Mouse (Mus musculus): ENCODE results near the gene Snx29. TPM values are rescaled to one million over a fixed set of nuclear protein-coding genes. Genes with fewer than 3 reads are reported as not detected.
"Not testable (repeated sequence)": the region's sequence is repeated elsewhere in the genome, so short reads cannot be mapped to it uniquely, and the experiment has no call there.

Snx29 gene
- total RNA-seq, 2 experiments from 2014 or later, result 32.1 to 33.4 TPM

DNA sequence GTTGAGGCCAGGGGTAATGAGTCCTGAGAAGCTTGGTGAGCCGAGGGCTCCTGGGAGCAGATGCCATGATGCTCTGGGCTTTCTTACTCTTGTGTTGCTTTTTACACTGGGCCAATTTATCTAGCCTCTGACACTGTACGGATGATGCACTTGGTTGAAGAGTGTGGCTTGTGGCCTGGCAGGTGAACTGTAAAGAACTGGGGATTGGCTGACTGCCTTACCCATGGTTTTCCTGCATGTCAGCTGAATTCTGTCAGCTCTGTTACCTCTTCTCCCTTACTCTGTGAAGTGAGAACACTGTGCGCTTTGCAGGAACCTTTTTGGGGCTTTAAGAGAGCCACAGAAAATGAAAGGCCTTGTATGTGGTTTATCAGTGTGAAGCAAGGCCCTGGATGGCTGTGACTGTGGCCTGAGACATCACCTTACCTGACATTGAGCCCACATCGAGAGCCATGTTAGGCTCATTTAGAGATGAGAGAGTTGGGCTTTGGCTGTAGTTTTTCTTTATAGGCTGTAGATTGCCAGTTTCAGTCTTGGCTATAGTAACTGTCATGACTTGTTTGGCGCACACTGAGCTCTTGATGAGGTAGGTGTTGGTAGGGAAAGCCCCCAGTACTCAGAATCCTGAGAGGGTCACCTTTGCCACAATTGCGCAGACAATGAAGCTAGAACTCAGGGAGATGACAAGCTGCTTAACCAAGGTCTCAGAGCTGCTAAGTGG lies 77.3 kb downstream of the Snx29 start:
- no peak for DNase-seq (ENCODE audit: extremely low spot score in 1 of 2, low spot score in 2 of 2)
- intact Hi-C loops (cut with DNase I), result no loop called here

DNA sequence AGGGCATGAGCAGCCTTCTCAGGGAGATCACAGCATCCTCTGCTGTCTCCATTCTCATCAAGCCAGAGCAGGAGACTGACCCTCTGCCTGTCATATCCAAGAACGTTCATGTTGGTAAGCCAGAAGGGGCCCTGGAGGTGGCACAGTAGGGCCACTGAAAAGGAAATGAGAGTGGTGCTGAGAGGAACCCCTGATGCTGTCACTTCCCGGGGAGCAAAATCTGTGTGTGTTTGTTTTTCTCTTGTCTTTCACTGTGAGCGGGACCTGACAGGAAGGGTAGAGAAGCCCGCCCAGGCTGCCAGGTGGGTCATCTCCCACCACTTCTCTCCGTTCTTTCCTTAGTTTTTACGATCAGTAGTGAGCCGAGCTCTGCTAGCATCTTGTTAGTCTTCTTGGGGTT lies 78.2 kb downstream of the Snx29 start:
- intact Hi-C loops (cut with DNase I), result no loop called here
- DNase-seq (ENCODE audit: extremely low spot score in 1 of 2, low spot score in 2 of 2), result no peak

DNA sequence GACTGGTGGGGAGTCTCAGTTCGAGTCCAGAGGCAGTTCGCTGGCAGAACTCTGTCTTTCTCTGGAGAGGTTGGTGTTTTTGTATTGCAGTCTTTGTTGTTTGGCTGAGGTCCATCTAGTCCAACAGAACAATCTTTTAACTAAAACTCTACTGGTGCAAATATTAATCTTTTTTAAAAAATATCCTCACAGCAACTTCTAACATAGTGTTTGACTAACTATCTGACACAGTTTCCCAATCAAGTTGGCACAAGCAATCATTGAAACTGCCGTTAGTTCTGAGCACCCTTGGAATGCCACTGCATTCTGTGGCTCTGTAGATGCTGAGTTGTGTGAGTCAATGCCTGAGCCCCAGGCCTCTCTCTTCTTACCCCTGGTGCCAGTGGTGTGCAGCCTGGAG lies 82.5 kb downstream of the Snx29 start:
- intact Hi-C loops (cut with DNase I), result no loop called here
- DNase-seq (ENCODE audit: extremely low spot score in 1 of 2, low spot score in 2 of 2), result no peak

DNA sequence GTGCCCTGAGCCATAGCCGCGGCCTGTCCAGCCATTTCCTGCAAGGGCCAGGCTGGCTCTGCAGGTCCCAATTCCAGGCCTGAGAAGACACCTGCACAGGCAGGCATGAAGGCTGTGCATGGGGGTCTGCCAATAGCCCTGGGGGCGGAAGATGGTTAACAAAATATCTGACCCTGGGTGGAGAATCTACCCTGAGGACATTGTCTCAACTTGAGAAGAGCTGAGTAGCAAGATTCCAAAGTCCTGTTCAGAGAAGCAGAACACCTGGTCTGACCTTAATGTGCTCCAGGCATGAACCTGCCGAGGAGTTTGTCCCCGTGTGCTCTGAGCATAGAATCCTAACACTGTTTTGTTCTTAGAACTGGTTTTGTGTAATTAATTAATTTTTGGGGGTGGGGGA lies 83.5 kb downstream of the Snx29 start:
- no peak for DNase-seq (ENCODE audit: extremely low spot score in 1 of 2, low spot score in 2 of 2)
- intact Hi-C loops (cut with DNase I), result no loop called here

DNA sequence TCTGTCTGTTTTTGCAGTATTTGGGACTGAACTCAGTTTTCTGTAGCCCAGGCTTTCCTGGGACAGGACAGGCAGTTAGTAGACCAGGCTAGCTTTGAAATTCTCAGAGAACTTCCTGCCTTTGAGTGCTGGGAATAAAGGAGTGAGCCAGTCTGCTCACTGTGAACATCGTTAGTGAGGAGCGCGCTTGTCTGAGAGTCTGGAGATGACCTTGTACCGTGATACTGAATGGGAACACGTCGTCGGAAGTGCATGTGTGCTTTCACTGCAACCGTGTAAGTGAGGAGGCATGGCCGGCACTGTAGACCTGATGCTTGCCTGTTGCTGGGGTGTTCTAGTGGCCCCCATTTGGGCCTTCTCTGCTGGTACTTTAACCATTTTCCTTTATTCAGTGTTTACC lies 83.9 kb downstream of the Snx29 start:
- intact Hi-C loops (cut with DNase I), result no loop called here
- no peak for DNase-seq (ENCODE audit: extremely low spot score in 1 of 2, low spot score in 2 of 2)

DNA sequence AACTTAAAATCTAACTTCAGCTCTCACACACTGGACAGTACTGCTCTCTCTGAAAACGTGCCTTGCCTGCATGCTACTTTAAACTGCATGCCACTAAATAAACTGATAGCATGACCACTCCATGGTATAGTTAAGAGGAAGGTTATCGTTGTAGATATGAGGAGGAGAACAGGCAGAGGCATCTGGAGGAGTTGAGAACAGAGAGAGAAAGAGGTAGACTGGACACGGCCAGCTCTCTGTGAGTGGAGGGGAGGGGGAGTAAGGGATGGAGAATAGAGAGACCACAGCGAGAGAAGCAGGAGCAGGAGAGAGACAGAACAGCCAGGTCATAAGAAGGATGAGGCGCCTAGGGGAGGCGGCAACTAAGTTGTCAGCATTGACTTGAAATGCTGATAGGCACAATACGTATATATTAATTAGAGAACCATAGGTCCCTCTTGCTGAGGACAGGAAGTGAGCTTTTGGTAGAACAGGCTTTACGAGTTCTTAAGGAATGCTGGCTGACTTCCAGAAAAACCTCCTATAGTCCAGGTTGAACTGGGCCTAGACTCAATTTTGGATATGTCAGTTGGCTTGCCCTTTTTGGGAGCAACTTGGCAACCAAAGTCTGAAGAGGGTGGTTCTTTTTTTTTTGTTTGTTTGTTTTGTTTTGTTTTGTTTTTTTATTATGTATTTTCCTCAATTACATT lies 85.4 kb downstream of the Snx29 start:
- DNase-seq (ENCODE audit: extremely low spot score in 1 of 2, low spot score in 2 of 2), result no peak
- intact Hi-C loops (cut with DNase I), result no loop called here

DNA sequence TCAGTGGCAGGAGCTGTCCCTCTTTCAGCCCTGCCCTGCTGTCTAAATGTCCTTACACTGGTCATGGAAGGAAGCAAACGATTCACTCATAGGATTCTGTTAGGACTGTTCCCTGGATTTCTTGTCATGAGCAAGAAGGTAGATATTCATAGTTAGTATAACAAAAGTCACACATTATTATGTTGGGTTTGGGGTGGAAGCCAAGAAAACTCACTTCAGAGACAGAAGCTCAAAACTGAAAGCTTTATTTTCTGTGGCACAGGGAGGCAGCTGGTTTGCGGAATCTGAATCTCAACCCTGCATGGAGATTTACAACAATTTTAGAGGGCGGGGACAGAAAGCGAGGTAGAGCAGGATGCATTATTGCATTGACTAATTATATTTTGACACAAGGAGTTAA lies 86.0 kb downstream of the Snx29 start:
- intact Hi-C loops (cut with DNase I), result no loop called here
- no peak for DNase-seq (ENCODE audit: extremely low spot score in 1 of 2, low spot score in 2 of 2)

DNA sequence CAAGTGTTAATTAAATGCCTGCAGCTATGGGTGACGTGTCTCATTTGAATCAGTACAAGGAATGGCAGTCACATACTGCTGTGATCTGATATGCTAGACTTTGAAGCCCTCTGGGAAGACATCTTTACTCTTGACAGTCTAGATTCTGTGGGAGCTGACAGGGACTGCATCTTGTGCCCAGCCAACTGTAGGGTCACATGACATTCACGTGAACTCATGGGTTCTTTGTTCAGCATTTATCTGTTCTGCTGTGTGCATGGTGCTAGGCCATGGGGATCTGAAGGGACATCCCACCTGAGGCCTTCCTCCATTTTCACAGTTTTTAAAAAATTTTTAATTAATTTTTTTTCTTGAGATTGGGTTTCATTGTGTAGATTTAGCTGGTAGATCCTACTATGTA lies 91.9 kb downstream of the Snx29 start:
- DNase-seq (ENCODE audit: extremely low spot score in 1 of 2, low spot score in 2 of 2), result no peak
- intact Hi-C loops (cut with DNase I), result loop anchor here (5.0 kb wide), 2 partner anchors 92 to 162 kb away; partner anchors contain the start of genes Gspt1 and Snx29

DNA sequence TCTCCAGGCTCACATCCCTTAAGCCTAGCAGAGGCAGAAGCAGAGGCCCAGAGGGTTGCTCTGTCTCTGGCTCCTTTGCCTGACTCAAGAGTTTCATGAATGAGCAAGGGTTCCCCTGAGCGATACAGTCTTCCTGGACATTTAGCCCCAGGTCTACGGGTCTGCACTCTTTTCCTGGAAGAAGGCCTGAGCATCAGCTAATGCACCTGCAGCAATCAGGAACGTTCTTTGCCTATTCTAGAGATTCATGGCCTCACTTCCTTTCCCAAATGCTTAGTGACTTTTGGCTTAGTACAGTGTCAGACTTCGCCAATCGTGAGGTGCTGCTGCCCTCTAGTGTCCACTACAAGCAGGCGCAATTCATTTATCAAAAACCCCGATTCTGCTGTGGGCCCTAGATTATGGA lies 95.5 kb downstream of the Snx29 start:
- DNase-seq (ENCODE audit: extremely low spot score in 1 of 2, low spot score in 2 of 2), result peak in 1 of 2 experiments; percentile 52
- intact Hi-C loops (cut with DNase I), result loop anchor here (5.0 kb wide), 2 partner anchors 96 to 166 kb away; partner anchors contain the start of genes Gspt1 and Snx29

DNA sequence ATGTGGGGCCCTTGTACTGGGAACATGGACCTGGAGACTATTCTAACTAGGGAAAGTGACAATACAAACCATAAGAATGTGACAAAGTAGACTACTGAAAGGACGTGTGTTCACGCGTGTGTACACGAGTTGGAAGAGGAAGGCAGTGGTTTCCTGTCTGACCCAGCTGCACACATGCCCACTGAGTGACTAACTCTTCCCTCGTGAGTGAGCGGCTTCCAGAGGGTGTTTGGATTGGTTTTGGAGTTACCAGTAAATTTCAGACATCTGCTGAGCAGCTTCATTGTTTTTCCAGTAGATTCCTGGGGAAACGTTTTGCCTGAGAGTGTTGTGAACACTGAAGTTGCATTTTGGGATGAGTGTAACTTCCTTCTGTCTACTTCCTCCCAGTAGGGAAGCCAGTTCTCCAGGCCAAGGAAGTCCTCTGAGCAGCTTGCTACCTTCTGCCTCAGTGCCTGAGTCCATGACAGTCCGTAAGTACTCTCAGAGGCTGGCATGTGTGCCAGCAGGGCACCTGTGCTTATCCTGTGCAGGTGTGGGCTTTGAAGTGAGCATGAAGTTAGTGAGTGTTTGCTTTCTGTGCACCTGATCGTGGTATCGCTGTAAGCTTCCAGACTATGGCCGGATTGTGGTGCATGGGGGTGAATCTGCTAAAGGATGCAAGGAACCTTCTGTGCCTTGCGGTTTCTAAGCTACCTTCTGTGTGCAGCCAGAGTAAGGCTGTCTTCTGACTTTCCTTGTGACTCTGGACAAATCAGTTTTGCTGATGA lies 97.8 kb downstream of the Snx29 start:
- intact Hi-C loops (cut with DNase I), result no loop called here
- DNase-seq (ENCODE audit: extremely low spot score in 1 of 2, low spot score in 2 of 2), result no peak

DNA sequence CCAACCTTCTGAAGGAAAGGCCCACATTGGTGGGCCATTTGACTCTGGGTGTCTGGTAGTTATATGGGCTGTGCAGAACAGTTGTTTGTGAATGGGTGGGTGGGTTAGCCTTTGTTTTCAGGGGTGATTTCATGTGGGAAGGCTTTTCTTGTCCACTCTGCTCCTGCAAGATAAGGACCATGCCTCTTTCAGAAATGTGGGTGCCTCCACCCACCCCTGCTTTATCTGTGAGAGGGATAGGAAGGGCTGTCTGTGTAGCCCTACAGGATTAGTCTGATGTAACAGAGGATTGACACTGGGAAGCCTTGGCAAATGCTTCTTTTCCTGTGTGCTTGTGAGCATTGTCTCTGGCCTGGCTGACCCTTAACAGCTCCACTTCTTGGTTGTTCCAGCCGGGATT lies 99.5 kb downstream of the Snx29 start:
- DNase-seq (ENCODE audit: extremely low spot score in 1 of 2, low spot score in 2 of 2), result no peak
- intact Hi-C loops (cut with DNase I), result no loop called here

DNA sequence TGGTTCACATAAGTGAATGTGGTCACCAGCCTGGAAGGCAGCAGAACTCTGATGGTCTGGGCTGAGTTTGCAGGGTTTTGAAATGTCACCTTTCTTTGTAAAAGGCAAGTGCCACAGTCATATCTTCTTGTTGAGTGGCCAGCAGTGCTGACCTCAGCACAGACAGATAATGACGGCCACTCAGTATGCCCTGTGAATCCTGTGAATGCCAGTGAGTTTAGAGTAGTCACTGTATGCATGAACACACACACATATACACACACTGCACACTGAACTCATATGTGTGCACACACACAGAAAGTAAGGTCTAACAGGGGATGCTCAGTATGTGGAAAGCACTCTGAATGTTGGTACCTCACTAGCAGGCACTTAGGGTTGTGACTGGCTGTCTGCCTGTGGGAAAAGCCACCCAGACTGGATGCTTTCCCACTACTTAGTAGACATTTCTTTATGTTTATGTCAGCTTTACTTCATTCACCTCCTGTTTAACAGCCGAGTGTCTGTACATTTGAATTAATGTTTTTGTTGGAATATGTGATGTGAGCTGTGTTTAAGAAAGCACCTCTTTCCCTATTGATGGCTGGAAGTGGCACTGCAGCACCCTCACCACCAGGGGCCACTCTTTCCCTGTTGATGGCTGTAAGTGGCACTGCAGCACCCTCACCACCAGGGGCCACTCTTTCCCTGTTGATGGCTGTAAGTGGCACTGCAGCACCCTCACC lies 100.3 kb downstream of the Snx29 start:
- no peak for DNase-seq (ENCODE audit: extremely low spot score in 1 of 2, low spot score in 2 of 2)
- intact Hi-C loops (cut with DNase I), result no loop called here

DNA sequence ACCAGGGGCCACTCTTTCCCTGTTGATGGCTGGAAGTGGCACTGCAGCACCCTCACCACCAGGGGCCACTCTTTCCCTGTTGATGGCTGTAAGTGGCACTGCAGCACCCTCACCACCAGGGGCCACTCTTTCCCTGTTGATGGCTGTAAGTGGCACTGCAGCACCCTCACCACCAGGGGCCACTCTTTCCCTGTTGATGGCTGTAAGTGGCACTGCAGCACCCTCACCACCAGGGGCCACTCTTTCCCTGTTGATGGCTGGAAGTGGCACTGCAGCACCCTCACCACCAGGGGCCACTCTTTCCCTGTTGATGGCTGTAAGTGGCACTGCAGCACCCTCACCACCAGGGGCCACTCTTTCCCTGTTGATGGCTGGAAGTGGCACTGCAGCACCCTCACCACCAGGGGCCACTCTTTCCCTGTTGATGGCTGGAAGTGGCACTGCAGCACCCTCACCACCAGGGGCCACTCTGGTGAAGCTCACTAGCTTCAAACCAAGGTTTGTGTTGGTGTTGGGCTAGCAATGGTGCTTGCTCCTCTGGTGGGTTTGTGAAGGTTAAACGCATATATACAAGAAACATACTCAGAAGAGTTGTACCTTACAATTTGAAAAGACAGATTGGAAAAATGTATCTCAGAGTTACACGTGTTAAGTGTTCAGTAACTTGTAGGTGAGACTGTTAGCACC lies 101.0 kb downstream of the Snx29 start:
- intact Hi-C loops (cut with DNase I), result not testable (repeated sequence)
- DNase-seq (ENCODE audit: extremely low spot score in 1 of 2, low spot score in 2 of 2), result peak in 1 of 2 experiments; percentile 57

DNA sequence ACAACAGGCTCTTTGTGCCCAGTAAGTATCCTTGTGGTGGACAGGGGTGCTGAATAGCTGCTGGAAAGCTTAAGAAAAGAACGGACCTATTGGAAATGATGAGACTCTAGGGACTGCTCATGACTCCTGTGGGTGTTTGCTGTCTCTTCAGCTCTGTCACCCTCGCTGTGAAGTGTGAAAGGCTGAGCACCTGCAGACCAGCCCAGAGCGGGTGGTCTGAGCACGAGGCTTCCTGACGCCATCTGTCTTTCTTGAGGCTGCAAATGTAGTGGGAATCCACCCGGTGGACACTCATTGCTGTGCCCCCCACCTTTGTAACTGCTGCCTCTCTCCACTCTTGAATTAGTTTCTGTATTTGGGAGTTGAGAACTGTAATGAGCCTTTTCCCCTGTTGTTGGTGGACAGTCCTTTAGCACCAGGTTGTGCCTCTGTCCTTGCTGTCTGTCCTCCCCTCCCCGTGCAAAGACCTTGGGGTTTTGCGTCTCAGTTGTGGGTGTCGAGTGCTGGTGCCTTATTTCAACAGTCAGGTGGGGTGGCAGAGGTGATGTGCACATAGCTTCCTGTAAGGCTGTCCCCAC lies 101.9 kb downstream of the Snx29 start:
- intact Hi-C loops (cut with DNase I), result no loop called here
- no peak for DNase-seq (ENCODE audit: extremely low spot score in 1 of 2, low spot score in 2 of 2)

DNA sequence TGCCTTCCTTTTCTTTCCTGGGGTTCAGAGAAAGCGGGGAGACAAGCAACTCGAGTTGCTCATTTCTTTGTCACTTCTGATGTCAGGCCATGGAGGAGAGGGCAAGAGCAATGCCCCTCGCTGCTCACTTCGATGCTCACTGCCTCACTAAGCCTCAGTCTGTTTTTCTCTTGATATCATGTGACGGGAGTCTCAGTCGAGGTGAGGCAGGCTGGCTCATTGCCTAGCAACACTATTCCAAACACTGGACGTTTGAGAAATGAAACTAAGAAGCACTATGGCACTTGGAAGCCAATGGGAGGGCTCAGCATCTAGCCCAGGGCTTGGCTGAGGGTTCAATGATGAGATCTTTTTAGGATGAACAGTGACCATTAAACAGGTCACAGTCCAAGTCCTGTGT lies 102.6 kb downstream of the Snx29 start:
- intact Hi-C loops (cut with DNase I), result no loop called here

DNA sequence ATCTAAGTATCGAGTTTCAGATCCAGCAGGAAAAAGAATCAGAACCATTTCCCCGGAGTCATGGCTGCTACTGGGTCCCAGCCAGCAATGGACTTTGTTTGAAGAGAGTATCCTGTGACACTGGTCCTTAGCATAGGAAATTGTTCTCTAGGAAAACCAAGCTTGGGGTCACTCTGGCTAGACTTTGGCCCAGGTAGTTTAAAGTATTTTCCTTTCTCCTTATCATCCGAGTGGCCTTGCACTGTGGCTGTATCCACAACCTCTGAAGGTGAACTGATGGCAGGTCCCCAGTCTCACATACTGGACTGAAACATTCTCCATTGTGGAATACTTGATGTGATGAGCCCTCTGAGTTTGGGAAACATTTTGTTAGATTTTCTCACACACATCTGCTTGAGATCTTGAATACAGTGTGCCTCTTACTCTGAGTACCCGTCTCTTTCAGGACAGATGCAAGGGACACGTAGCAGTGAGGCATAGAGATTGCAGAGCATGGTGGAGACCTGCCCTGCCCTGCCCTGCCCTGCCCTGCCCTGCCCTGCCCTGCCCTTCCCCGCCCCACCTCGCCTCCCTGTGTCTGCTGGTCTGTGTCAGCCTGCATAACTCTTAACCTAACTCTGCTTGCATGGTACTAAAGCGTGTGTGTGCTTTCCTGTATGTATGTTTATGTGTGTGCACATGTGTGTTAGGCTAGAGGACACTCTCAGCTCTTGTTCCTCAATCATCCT lies 104.3 kb downstream of the Snx29 start:
- intact Hi-C loops (cut with DNase I), result no loop called here
- no peak for DNase-seq (ENCODE audit: extremely low spot score in 1 of 2, low spot score in 2 of 2)

More for the DNA sequence above, 102.6 kb downstream of the Snx29 start:
- DNase-seq (ENCODE audit: extremely low spot score in 1 of 2, low spot score in 2 of 2), result no peak

DNA sequence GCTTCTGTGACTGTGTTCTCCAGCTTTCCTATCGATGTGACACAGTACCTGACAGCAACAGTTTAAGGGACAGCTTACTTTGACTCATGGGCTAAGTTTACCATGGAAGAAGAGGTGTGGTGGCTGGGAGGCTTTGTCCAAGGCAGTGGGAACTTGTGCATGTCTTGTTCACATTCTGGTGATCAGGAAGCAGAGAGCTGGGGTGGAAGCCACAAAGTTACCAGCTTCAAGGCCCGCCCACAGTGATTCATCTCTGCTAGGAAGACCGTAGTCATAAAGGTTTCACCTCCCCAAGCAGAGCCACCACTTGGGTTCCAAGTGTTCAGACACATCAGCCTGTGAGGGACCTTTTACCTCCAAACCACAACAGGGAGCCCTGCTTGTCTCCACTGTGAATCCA lies 107.1 kb downstream of the Snx29 start:
- intact Hi-C loops (cut with DNase I), result no loop called here
- no peak for DNase-seq (ENCODE audit: extremely low spot score in 1 of 2, low spot score in 2 of 2)

DNA sequence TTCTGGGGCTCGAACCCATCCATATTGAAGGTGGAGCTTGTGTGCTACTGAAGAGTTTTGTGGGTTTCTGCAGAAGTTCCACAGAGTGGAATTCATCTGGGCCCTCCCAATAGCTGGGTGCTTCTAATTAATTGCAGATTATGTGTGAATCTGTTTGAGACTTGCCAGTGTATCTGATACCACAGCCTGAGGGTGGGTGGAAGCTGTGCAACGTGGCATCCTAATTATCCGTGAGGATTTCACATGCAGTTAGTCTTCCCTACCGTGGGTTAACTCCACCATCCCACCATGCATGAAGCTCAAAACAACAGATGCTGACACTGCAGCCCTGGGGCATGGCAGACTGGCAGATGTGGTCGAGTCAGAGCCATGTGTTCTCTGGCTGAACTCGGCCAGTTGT lies 107.8 kb downstream of the Snx29 start:
- DNase-seq (ENCODE audit: extremely low spot score in 1 of 2, low spot score in 2 of 2), result no peak
- intact Hi-C loops (cut with DNase I), result no loop called here

All from left cerebral cortex, postnatal 10 days (tissue).